Mouse (Mus musculus): ENCODE measurements around the gene Eif4a1.

DNA sequence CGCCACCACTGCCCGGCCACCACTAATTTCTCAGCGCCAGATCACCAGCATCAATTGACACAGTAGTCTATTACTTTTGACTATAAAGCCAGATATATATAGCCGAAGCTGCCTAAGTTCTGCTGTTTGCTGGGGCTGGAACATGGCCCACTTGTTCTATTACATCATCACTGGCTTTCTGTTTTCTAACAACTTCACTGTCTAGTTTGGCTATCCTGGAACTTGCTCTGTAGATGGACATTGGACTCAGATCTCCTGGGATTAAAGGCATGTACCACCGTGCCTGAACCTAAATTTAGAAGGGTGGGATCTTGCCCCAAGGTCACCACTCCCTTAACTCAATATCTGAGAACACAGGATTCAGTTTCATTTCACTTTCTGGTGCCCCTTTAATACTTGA is 26.4 kb downstream of the Eif4a1 start:
- TF ChIP-seq POLR2A (IDR thresholded peaks at IDR 0.05; ENCODE audit: control insufficient read depth, extremely low read depth, insufficient read depth, low read length, poor library complexity), result no peak
- no peak for TF ChIP-seq CTCF (IDR thresholded peaks at IDR 0.05; ENCODE audit: borderline replicate concordance, control insufficient read depth, extremely low read depth, insufficient read depth, low read length, poor library complexity)

Data from thymus, adult 2 months (tissue).